Mouse (Mus musculus): Measurements from ENCODE around the gene Ank3. TPM values are rescaled to one million over a fixed set of nuclear protein-coding genes. Genes with fewer than 3 reads are reported as not detected.

The Ank3 gene
- total and polyA plus RNA-seq, 2 experiments from 2014 or later = 66.6 to 253 TPM

GRCm38 (mm10) chr10:69444546-69444945 is 46.0 kb downstream of the Ank3 start:
- Histone ChIP-seq H3K36me3 (ENCODE audit: insufficient read depth, low read length) (no peaks in the 10 kb centered on the region), H3K27ac (ENCODE audit: low read depth, low read length) (no peak overlapping the region), H3K27me3 (ENCODE audit: insufficient read depth, low read length) (no peaks in the 10 kb centered on the region), H3K9ac (replicated peaks; ENCODE audit: low read length, poor library complexity, severe bottlenecking) (no peak overlapping the region), H3K4me3 (ENCODE audit: low read depth, low read length) (no peak overlapping the region), H3K4me1 (ENCODE audit: insufficient read depth, low read length) (peaks cover 3% of the 10 kb centered on the region; the same call in 1 of the 2 replicates), H3K4me2 (ENCODE audit: low read depth, low read length, poor library complexity, severe bottlenecking) (no peak overlapping the region), H3K9me3 (ENCODE audit: low read length) (no peaks in the 10 kb centered on the region)
- WGBS = 66% methylated on average over 5 of the region's 5 CpGs
- DNase-seq (ENCODE audit: low spot score) (no peak), ATAC-seq (ENCODE audit: low FRiP score) (no peak)
- no peak for TF ChIP-seq CTCF (IDR thresholded peaks at IDR 0.05)

GRCm38 (mm10) chr10:69445951-69446350 is 47.4 kb downstream of the Ank3 start:
- Histone ChIP-seq H3K4me2 (ENCODE audit: low read depth, low read length, poor library complexity, severe bottlenecking) (no peak overlapping the region), H3K4me3 (ENCODE audit: low read depth, low read length) (no peak overlapping the region)
- 49% methylated on average over 7 of the region's 7 CpGs for WGBS

GRCm38 (mm10) chr10:69446566-69446965 is 48.0 kb downstream of the Ank3 start:
- no peak for TF ChIP-seq CTCF (IDR thresholded peaks at IDR 0.05)
- H3K4me2 ChIP-seq (ENCODE audit: low read depth, low read length, poor library complexity, severe bottlenecking) = no peak overlapping the region
- H3K27ac ChIP-seq (ENCODE audit: low read depth, low read length) = no peak overlapping the region
- H3K27me3 ChIP-seq (ENCODE audit: insufficient read depth, low read length) = no peaks in the 10 kb centered on the region
- H3K36me3 ChIP-seq (ENCODE audit: insufficient read depth, low read length) = no peaks in the 10 kb centered on the region
- H3K4me3 ChIP-seq (ENCODE audit: low read depth, low read length) = no peak overlapping the region
- WGBS = 90% methylated on average over 5 of the region's 5 CpGs
- no peaks in the 10 kb centered on the region for H3K4me1 ChIP-seq (ENCODE audit: insufficient read depth, low read length)
- DNase-seq (ENCODE audit: low spot score) (no peak), ATAC-seq (ENCODE audit: low FRiP score) (no peak)
- H3K9ac ChIP-seq (replicated peaks; ENCODE audit: low read length, poor library complexity, severe bottlenecking) = no peak overlapping the region
- no peaks in the 10 kb centered on the region for H3K9me3 ChIP-seq (ENCODE audit: low read length)

More at GRCm38 (mm10) chr10:69445951-69446350, 47.4 kb downstream of the Ank3 start:
- Histone ChIP-seq H3K4me1 (ENCODE audit: insufficient read depth, low read length) (no peaks in the 10 kb centered on the region), H3K27ac (ENCODE audit: low read depth, low read length) (no peak overlapping the region), H3K27me3 (ENCODE audit: insufficient read depth, low read length) (no peaks in the 10 kb centered on the region), H3K9ac (replicated peaks; ENCODE audit: low read length, poor library complexity, severe bottlenecking) (no peak overlapping the region), H3K9me3 (ENCODE audit: low read length) (no peaks in the 10 kb centered on the region), H3K36me3 (ENCODE audit: insufficient read depth, low read length) (no peaks in the 10 kb centered on the region)
- TF ChIP-seq CTCF (IDR thresholded peaks at IDR 0.05) = no peak
- ATAC-seq (ENCODE audit: low FRiP score) = no peak
- DNase-seq (ENCODE audit: low spot score) = no peak

GRCm38 (mm10) chr10:69447308-69447707 is 48.7 kb downstream of the Ank3 start:
- no peak for TF ChIP-seq CTCF (IDR thresholded peaks at IDR 0.05)
- ATAC-seq (ENCODE audit: low FRiP score) (no peak), DNase-seq (ENCODE audit: low spot score) (no peak)
- H3K36me3 ChIP-seq (ENCODE audit: insufficient read depth, low read length) = no peaks in the 10 kb centered on the region
- WGBS = 90% methylated on average over 5 of the region's 5 CpGs
- H3K4me1 ChIP-seq (ENCODE audit: insufficient read depth, low read length) = no peaks in the 10 kb centered on the region
- H3K4me3 ChIP-seq (ENCODE audit: low read depth, low read length) = no peak overlapping the region
- no peaks in the 10 kb centered on the region for H3K9me3 ChIP-seq (ENCODE audit: low read length)
- H3K9ac ChIP-seq (replicated peaks; ENCODE audit: low read length, poor library complexity, severe bottlenecking) = no peak overlapping the region
- no peak overlapping the region for H3K27ac ChIP-seq (ENCODE audit: low read depth, low read length)
- no peak overlapping the region for H3K4me2 ChIP-seq (ENCODE audit: low read depth, low read length, poor library complexity, severe bottlenecking)
- H3K27me3 ChIP-seq (ENCODE audit: insufficient read depth, low read length) = no peaks in the 10 kb centered on the region

DNA sequence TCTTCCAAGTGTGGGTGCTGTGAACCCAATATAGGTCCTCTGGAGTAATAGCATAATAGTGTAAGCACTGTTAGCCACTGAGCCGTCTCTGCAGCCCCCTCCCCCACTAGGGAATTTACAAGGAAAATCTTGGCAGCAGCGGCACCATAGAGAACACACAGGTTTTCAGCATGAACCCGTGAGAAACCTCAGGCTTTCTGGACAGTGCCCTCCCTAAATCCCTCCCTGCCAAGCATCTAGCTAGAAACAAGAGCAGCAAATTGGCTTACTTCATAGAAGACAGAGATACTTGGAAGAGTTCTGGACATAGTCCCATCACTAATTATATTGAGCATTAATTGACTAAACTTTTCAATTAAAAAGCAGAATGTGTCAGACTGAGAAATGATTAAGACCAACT is 49.6 kb downstream of the Ank3 start:
- no peak overlapping the region for H3K9ac ChIP-seq (replicated peaks; ENCODE audit: low read length, poor library complexity, severe bottlenecking)
- H3K9me3 ChIP-seq (ENCODE audit: low read length) = no peaks in the 10 kb centered on the region
- H3K27me3 ChIP-seq (ENCODE audit: insufficient read depth, low read length) = no peaks in the 10 kb centered on the region
- no peaks in the 10 kb centered on the region for H3K36me3 ChIP-seq (ENCODE audit: insufficient read depth, low read length)
- no peak for ATAC-seq (ENCODE audit: low FRiP score)
- H3K27ac ChIP-seq (ENCODE audit: low read depth, low read length) = no peak overlapping the region
- no peak for DNase-seq (ENCODE audit: low spot score)
- no peak overlapping the region for H3K4me3 ChIP-seq (ENCODE audit: low read depth, low read length)
- TF ChIP-seq CTCF (IDR thresholded peaks at IDR 0.05) = no peak
- WGBS = 47% methylated on average over 3 of the region's 3 CpGs
- no peaks in the 10 kb centered on the region for H3K4me1 ChIP-seq (ENCODE audit: insufficient read depth, low read length)
- no peak overlapping the region for H3K4me2 ChIP-seq (ENCODE audit: low read depth, low read length, poor library complexity, severe bottlenecking)

- no peak overlapping the region for H3K9ac ChIP-seq (replicated peaks; ENCODE audit: low read length, poor library complexity, severe bottlenecking)
- H3K36me3 ChIP-seq (ENCODE audit: insufficient read depth, low read length) = no peaks in the 10 kb centered on the region
- 75% methylated on average over 5 of the region's 5 CpGs for WGBS
- no peak overlapping the region for H3K4me3 ChIP-seq (ENCODE audit: low read depth, low read length)
- H3K27me3 ChIP-seq (ENCODE audit: insufficient read depth, low read length) = no peaks in the 10 kb centered on the region
- no peak overlapping the region for H3K4me2 ChIP-seq (ENCODE audit: low read depth, low read length, poor library complexity, severe bottlenecking)
- ATAC-seq (ENCODE audit: low FRiP score) (no peak), DNase-seq (ENCODE audit: low spot score) (no peak)
- no peak overlapping the region for H3K27ac ChIP-seq (ENCODE audit: low read depth, low read length)
- H3K9me3 ChIP-seq (ENCODE audit: low read length) = no peaks in the 10 kb centered on the region
- H3K4me1 ChIP-seq (ENCODE audit: insufficient read depth, low read length) = no peaks in the 10 kb centered on the region
- TF ChIP-seq CTCF (IDR thresholded peaks at IDR 0.05) = no peak
Observed at GRCm38 (mm10) chr10:69451006-69451405, 52.4 kb downstream of the Ank3 start.
